Mouse (Mus musculus) heart, embryonic 12.5 days (tissue): ENCODE measurements around the gene Coasy. TPM values are rescaled to one million over a fixed set of nuclear protein-coding genes. Genes with fewer than 3 reads are reported as not detected.
A peak's percentile ranks its signal among the peaks of the same experiment; 100 is the strongest.
"Not testable (repeated sequence)": the region's sequence is repeated elsewhere in the genome, so short reads cannot be mapped to it uniquely, and the experiment has no call there.

ENCODE experiments used
- ATAC-seq: fragments of 200-750 bp; cut with Nextera tagmentation; 2 replicates; pipeline ENCODE4 v1.8.0; 2017; ENCODE audit warnings: moderate TSS enrichment, moderate library complexity; ENCODE audit not compliant: insufficient number of reproducible peaks, low FRiP score
- H3K27ac ChIP-seq: fragments of 300-500 bp; sonication (generic); 2 replicates; pipeline ENCODE4 v1.5.1; 2016; ENCODE audit warnings: mild to moderate bottlenecking, moderate library complexity; ENCODE audit not compliant: poor library complexity, severe bottlenecking
- H3K27me3 ChIP-seq: fragments of 300-500 bp; sonication (generic); replicated peaks from 2 replicates; pipeline ENCODE4 v1.6.1; 2016; ENCODE audit warnings: mild to moderate bottlenecking, moderate library complexity
- H3K36me3 ChIP-seq: fragments of 300-500 bp; sonication (generic); 2 replicates; pipeline ENCODE4 v1.6.1; 2016; ENCODE audit warnings: mild to moderate bottlenecking, moderate library complexity
- H3K4me1 ChIP-seq: fragments of 300-500 bp; sonication (generic); replicated peaks from 2 replicates; pipeline ENCODE4 v1.6.1; 2016; ENCODE audit warnings: mild to moderate bottlenecking
- H3K4me2 ChIP-seq: fragments of 300-500 bp; sonication (generic); 2 replicates; pipeline ENCODE4 v1.6.1; 2016; ENCODE audit warnings: mild to moderate bottlenecking, moderate library complexity
- H3K4me3 ChIP-seq: fragments of 300-500 bp; sonication (generic); 2 replicates; pipeline ENCODE4 v1.5.1; 2016; ENCODE audit warnings: mild to moderate bottlenecking
- H3K9ac ChIP-seq: fragments of 300-500 bp; sonication (generic); 2 replicates; pipeline ENCODE4 v1.6.1; 2016; ENCODE audit warnings: mild to moderate bottlenecking, moderate library complexity
- H3K9me3 ChIP-seq: fragments of 300-500 bp; sonication (generic); replicated peaks from 2 replicates; pipeline ENCODE4 v1.6.1; 2016; ENCODE audit warnings: mild to moderate bottlenecking, moderate library complexity
- WGBS: fragments of 180-500 bp; shearing (Covaris S2); methylation state at CpG from one replicate; pipeline ENCODE4 v1.1.7; 2016; 5-methylcytosine and 5-hydroxymethylcytosine counted together
- polyA plus RNA-seq: library from polyadenylated mRNA; unstranded; fragments of >200 nt; fragmentation: Nextera tagmentation; extraction: Ambion mirVana; gene quantifications from 2 replicates; pipeline ENCODE4 v1.2.1, GENCODE M21; 2016

The Coasy gene
- polyA plus RNA-seq, 1 experiment from 2014 or later = 27.2 TPM

- H3K36me3 ChIP-seq = peaks cover 38% of the 10 kb centered on the region
- H3K4me1 ChIP-seq = peaks cover 27% of the 10 kb centered on the region
- H3K4me2 ChIP-seq = peak overlapping the region; percentile 74
- H3K27ac ChIP-seq = peak overlapping the region; percentile 81; the same call in 1 of the 2 replicates
- H3K4me3 ChIP-seq = peak overlapping the region; percentile 86
- ATAC-seq = no peak
- 20% methylated on average over 19 of the region's 19 CpGs for WGBS
- H3K9ac ChIP-seq = peak overlapping the region; percentile 82
- H3K9me3 ChIP-seq = no peaks in the 10 kb centered on the region
- no peaks in the 10 kb centered on the region for H3K27me3 ChIP-seq
Measured at GRCm38 (mm10) chr11:101120545-101121188, 38.3 kb downstream of the Coasy start.

GRCm38 (mm10) chr11:101124494-101124893, 42.1 kb downstream of the Coasy start:
- H3K4me1 ChIP-seq, ATAC-seq, H3K27ac ChIP-seq, H3K4me3 ChIP-seq, H3K4me2 ChIP-seq, H3K9ac ChIP-seq, H3K27me3 ChIP-seq, H3K9me3 ChIP-seq: not testable (repeated sequence)
- WGBS = 89% methylated on average over 8 of the region's 8 CpGs
- peaks cover 56% of the 10 kb centered on the region for H3K36me3 ChIP-seq

GRCm38 (mm10) chr11:101125008-101125407, 42.6 kb downstream of the Coasy start:
- ATAC-seq, H3K4me2 ChIP-seq, H3K27ac ChIP-seq, H3K9me3 ChIP-seq, H3K27me3 ChIP-seq, H3K9ac ChIP-seq, H3K4me3 ChIP-seq: not testable (repeated sequence)
- peaks cover 56% of the 10 kb centered on the region for H3K36me3 ChIP-seq
- 96% methylated on average over 9 of the region's 9 CpGs for WGBS
- H3K4me1 ChIP-seq = peaks cover 12% of the 10 kb centered on the region

GRCm38 (mm10) chr11:101127075-101127474, 44.7 kb downstream of the Coasy start:
- peaks cover 6% of the 10 kb centered on the region for H3K9me3 ChIP-seq
- H3K4me3 ChIP-seq = no peak overlapping the region
- H3K4me2 ChIP-seq = no peak overlapping the region
- H3K27me3 ChIP-seq = no peaks in the 10 kb centered on the region
- WGBS = 100% methylated on average over 1 of the region's 1 CpGs
- peaks cover 11% of the 10 kb centered on the region for H3K4me1 ChIP-seq
- no peak overlapping the region for H3K9ac ChIP-seq
- ATAC-seq = no peak
- peaks cover 51% of the 10 kb centered on the region for H3K36me3 ChIP-seq
- no peak overlapping the region for H3K27ac ChIP-seq

- H3K9me3 ChIP-seq = peaks cover 6% of the 10 kb centered on the region
- H3K4me2 ChIP-seq = no peak overlapping the region
- ATAC-seq = no peak
- 76% methylated on average over 11 of the region's 11 CpGs for WGBS
- H3K27ac ChIP-seq = no peak overlapping the region
- peaks cover 31% of the 10 kb centered on the region for H3K36me3 ChIP-seq
- peaks cover 11% of the 10 kb centered on the region for H3K4me1 ChIP-seq
- no peaks in the 10 kb centered on the region for H3K27me3 ChIP-seq
- H3K4me3 ChIP-seq = no peak overlapping the region
- H3K9ac ChIP-seq = no peak overlapping the region
Measured at GRCm38 (mm10) chr11:101128996-101129577, 46.7 kb downstream of the Coasy start.

- peaks cover 16% of the 10 kb centered on the region for H3K4me1 ChIP-seq
- no peak overlapping the region for H3K4me3 ChIP-seq
- 22% methylated on average over 18 of the region's 18 CpGs for WGBS
- H3K27ac ChIP-seq = peak overlapping the region; percentile 88
- peaks cover 22% of the 10 kb centered on the region for H3K36me3 ChIP-seq
- 0 out of 2 replicates have a peak overlapping the region, but pooled peaks have one; percentile 40 for H3K9ac ChIP-seq
- H3K27me3 ChIP-seq = no peaks in the 10 kb centered on the region
- H3K4me2 ChIP-seq = peak overlapping the region; percentile 50
- ATAC-seq = peak; percentile 41; the same call in 1 of the 2 replicates
- peaks cover 6% of the 10 kb centered on the region for H3K9me3 ChIP-seq
Measured at GRCm38 (mm10) chr11:101130056-101130756, 47.8 kb downstream of the Coasy start.

- no peak overlapping the region for H3K4me3 ChIP-seq
- no peak for ATAC-seq
- H3K36me3 ChIP-seq = peaks cover 12% of the 10 kb centered on the region
- no peaks in the 10 kb centered on the region for H3K27me3 ChIP-seq
- H3K27ac ChIP-seq = no peak overlapping the region
- WGBS = 69% methylated on average over 2 of the region's 2 CpGs
- H3K9me3 ChIP-seq = peaks cover 6% of the 10 kb centered on the region
- no peak overlapping the region for H3K9ac ChIP-seq
- H3K4me2 ChIP-seq = no peak overlapping the region
- H3K4me1 ChIP-seq = peaks cover 16% of the 10 kb centered on the region
Measured at GRCm38 (mm10) chr11:101131187-101131586, 48.8 kb downstream of the Coasy start.

- no peak for ATAC-seq
- Histone ChIP-seq H3K9me3 (peaks cover 6% of the 10 kb centered on the region), H3K27ac (no peak overlapping the region), H3K36me3 (peaks cover 7% of the 10 kb centered on the region), H3K4me2 (no peak overlapping the region), H3K9ac (no peak overlapping the region), H3K4me3 (no peak overlapping the region), H3K27me3 (no peaks in the 10 kb centered on the region), H3K4me1 (peaks cover 16% of the 10 kb centered on the region)
- WGBS = 89% methylated on average over 6 of the region's 6 CpGs
Measured at GRCm38 (mm10) chr11:101131701-101132100, 49.3 kb downstream of the Coasy start.

GRCm38 (mm10) chr11:101133037-101133436, 50.7 kb downstream of the Coasy start:
- H3K27ac ChIP-seq = no peak overlapping the region
- no peaks in the 10 kb centered on the region for H3K36me3 ChIP-seq
- no peak overlapping the region for H3K4me2 ChIP-seq
- H3K27me3 ChIP-seq = no peaks in the 10 kb centered on the region
- no peak overlapping the region for H3K4me3 ChIP-seq
- H3K9ac ChIP-seq = no peak overlapping the region
- 43% methylated on average over 12 of the region's 12 CpGs for WGBS
- no peak for ATAC-seq
- H3K9me3 ChIP-seq = no peaks in the 10 kb centered on the region
- peaks cover 16% of the 10 kb centered on the region for H3K4me1 ChIP-seq

- H3K4me2 ChIP-seq = no peak overlapping the region
- H3K9ac ChIP-seq = no peak overlapping the region
- H3K9me3 ChIP-seq = no peaks in the 10 kb centered on the region
- ATAC-seq = no peak
- no peak overlapping the region for H3K4me3 ChIP-seq
- H3K36me3 ChIP-seq = no peaks in the 10 kb centered on the region
- peaks cover 22% of the 10 kb centered on the region for H3K4me1 ChIP-seq
- WGBS = 71% methylated on average over 13 of the region's 13 CpGs
- H3K27me3 ChIP-seq = no peaks in the 10 kb centered on the region
- H3K27ac ChIP-seq = no peak overlapping the region
Measured at GRCm38 (mm10) chr11:101134217-101134865, 52.0 kb downstream of the Coasy start.
